Mouse (Mus musculus) large intestine, adult 2 months (tissue): Measurements from ENCODE around the gene Dazl. TPM values are rescaled to one million over a fixed set of nuclear protein-coding genes. Genes with fewer than 3 reads are reported as not detected.

ENCODE experiments used
- polyA plus RNA-seq: library from polyadenylated mRNA; depleted of rRNA; stranded (reverse); fragments of >200 nt; gene quantifications from 2 replicates; pipeline ENCODE4 v1.2.3, GENCODE M21; 2012; rRNA removed

Gene Dazl
- polyA plus RNA-seq, 1 experiment, result 0.04 TPM

Other genes starting within 250 kb of the Dazl start
- 11.6 and 14.5 TPM in 2 replicates for gene Rftn1, start 103.0 kb downstream of the Dazl start, polyA plus RNA-seq
- gene Plcl2, start 215.8 kb upstream of the Dazl start, polyA plus RNA-seq, result 10.0 and 11.0 TPM in 2 replicates